Mouse (Mus musculus): ENCODE results near the gene Pde10a. TPM values are rescaled to one million over a fixed set of nuclear protein-coding genes. Genes with fewer than 3 reads are reported as not detected.

Gene Pde10a
- polyA plus RNA-seq, 1 experiment from 2014 or later: 3.1 TPM

DNA sequence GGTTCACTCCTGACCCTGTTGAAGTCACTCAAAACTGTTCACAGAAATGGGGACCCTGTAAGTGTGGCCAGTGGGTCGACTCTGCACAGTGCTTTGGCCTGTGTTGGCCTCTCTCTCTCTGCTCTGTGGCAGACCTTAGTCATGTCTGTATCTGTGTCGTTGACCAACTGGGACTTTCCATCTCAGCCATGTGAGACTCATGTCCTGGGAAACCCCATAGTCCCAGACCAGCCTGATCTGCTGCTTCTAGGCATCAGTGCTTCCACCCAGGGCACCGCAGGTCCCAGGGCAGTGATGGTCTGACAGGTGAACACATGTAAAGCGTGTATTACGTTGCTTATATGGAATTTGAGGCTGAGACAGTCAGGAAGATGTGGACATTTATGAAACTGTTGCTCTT lies 311.1 kb downstream of the Pde10a start:
- 84% methylated on average over 5 of the region's 5 CpGs for WGBS
- Histone ChIP-seq H3K4me1 (peaks cover 30% of the 10 kb centered on the region), H3K4me3 (no peak overlapping the region), H3K27me3 (ENCODE audit: poor library complexity, severe bottlenecking) (no peaks in the 10 kb centered on the region), H3K9me3 (no peaks in the 10 kb centered on the region), H3K27ac (no peak overlapping the region), H3K36me3 (replicated peaks) (no peaks in the 10 kb centered on the region)
- DNase-seq (ENCODE audit: extremely low spot score, low spot score): no peak

DNA sequence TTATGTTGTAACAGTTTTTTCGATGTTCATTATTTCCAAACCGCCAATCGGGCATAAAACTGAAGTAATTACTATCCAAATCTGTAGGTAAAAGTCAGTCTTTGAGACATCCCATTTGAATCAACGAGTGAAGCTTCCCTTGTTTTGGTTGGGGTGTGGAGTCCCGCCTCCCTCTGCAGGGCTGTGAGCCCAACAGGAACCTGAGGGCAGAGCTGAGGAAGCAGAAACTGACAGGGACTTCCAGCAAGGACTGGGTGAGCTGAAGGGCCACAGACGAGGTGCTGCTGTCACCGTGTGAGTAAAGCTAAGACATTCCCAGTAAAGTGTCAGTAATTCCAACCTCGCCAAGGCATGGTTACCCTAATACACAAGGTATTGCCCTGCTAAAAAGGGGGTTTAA lies 313.1 kb downstream of the Pde10a start:
- Histone ChIP-seq H3K27ac (no peak overlapping the region), H3K9me3 (no peaks in the 10 kb centered on the region), H3K4me3 (no peak overlapping the region), H3K4me1 (peaks cover 38% of the 10 kb centered on the region), H3K27me3 (ENCODE audit: poor library complexity, severe bottlenecking) (no peaks in the 10 kb centered on the region), H3K36me3 (replicated peaks) (no peaks in the 10 kb centered on the region)
- 55% methylated on average over 8 of the region's 8 CpGs for WGBS
- DNase-seq (ENCODE audit: extremely low spot score, low spot score): no peak

DNA sequence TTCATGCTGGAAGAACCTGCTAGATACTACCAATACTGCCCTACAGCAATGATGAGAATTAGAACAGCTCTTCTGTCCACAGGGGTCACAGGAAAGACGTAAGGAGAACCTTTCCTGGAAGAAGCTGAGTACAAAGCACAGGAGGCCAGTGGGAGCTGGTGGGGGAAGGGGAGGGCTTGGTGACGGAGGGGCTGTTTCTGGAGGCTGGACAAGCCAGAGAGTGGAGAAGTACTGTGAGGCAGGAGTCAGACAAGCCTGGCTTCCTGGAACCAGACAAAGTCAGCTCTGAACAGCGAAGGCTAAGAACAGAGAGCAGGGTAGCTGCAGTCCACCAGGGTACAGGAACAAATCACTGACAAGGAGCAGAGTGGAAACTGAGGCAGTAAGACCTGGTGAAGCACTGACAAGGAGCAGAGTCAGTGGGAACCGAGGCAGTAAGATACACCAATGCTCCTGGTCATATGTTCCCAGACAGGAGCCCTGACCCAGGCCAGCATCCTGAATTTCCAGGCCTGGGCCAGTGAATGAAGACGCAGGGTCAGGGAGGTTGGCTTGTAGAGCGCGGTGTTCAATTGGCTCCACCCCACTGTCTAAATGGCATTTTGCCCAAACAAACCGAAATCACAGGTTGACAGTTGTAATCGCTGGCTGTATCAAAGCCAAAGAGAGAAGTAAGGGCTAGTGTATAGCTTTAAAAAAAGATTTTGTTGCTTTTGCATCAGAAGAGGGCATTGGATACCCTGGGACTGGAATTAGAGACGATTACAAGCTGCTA lies 314.3 kb downstream of the Pde10a start:
- Histone ChIP-seq H3K27ac (0 out of 2 replicates have a peak overlapping the region, but pooled peaks have one; percentile 20), H3K36me3 (replicated peaks) (no peaks in the 10 kb centered on the region), H3K4me1 (peaks cover 36% of the 10 kb centered on the region), H3K9me3 (no peaks in the 10 kb centered on the region), H3K4me3 (no peak overlapping the region), H3K27me3 (ENCODE audit: poor library complexity, severe bottlenecking) (no peaks in the 10 kb centered on the region)
- DNase-seq (ENCODE audit: extremely low spot score, low spot score): no peak
- 81% methylated on average over 10 of the region's 10 CpGs for WGBS

DNA sequence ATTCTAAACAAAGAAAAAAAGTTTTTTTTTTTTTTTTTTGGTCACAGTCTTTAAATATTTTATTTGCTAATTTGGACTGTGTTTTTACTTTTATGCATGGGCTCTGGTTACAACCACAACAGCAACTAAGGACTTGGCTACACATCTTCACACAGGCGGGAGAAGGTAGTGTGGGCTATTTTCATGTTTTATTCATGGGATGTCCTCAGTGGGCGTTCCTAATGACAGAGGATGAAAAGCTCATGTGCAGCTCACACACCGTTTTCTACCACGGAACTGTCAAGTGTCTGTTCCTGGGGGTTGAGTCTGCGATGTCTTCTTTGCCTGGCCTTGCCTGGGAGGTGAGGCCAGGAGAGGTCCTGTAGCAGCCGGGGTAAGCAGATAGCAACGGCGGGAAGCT lies 315.9 kb downstream of the Pde10a start:
- H3K27ac ChIP-seq: no peak overlapping the region
- 78% methylated on average over 8 of the region's 8 CpGs for WGBS
- no peaks in the 10 kb centered on the region for H3K9me3 ChIP-seq
- H3K4me1 ChIP-seq: peaks cover 36% of the 10 kb centered on the region
- no peak for DNase-seq (ENCODE audit: extremely low spot score, low spot score)
- no peaks in the 10 kb centered on the region for H3K36me3 ChIP-seq (replicated peaks)
- H3K4me3 ChIP-seq: no peak overlapping the region
- H3K27me3 ChIP-seq (ENCODE audit: poor library complexity, severe bottlenecking): no peaks in the 10 kb centered on the region

DNA sequence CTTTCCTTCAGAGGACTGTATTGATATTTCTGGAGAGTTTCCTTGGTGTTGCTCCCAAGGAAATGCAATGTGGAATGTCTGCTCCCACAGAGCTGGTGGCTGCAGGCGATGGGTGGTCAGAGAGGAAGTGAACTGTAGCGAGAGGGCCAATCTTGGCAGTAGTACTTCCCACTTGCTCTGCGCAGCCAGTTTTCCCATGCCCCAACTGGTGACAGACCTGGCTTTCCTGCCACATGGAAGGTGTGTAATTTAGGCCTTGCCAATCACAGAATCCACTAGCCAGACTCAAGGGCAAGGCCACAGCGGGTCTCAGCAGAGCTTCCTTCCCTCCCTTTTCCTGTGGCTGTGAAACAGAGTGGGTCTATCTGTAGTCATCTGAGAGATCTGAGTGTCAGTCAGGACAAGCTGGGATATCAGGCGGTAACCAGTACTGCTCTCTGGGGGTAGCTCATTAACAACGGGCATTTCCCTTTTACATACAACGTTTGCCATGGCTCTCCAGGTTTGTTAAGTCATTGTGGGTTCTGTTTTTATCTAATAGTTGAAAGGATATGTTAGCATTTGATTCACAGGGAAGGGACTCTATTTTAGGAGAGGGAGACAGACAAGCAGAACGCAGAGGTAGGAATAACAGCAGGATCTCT lies 316.8 kb downstream of the Pde10a start:
- Histone ChIP-seq H3K4me3 (no peak overlapping the region), H3K36me3 (replicated peaks) (no peaks in the 10 kb centered on the region), H3K4me1 (peaks cover 36% of the 10 kb centered on the region), H3K9me3 (no peaks in the 10 kb centered on the region), H3K27me3 (ENCODE audit: poor library complexity, severe bottlenecking) (no peaks in the 10 kb centered on the region), H3K27ac (0 out of 2 replicates have a peak overlapping the region, but pooled peaks have one; percentile 30)
- DNase-seq (ENCODE audit: extremely low spot score, low spot score): no peak
- 81% methylated on average over 8 of the region's 8 CpGs for WGBS

DNA sequence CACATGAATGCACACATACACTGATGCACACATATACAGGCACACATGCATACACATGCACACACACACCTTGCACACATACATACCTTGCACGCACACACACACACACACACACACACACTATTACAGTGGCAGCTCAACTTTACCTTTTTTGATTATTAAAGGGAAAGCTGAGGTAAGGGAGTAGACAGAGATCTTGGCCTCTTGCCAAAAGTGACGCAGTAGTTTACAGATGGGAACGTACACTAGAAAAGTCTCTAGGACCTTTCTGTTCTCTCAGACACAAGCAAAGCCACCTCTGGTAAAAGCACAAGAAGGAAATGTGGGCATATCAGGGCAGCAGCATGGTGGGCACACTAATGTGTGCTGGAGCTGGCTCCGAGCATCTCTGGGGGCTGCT lies 317.5 kb downstream of the Pde10a start:
- Histone ChIP-seq H3K4me3 (no peak overlapping the region), H3K9me3 (no peaks in the 10 kb centered on the region), H3K27me3 (ENCODE audit: poor library complexity, severe bottlenecking) (no peaks in the 10 kb centered on the region), H3K27ac (no peak overlapping the region), H3K36me3 (replicated peaks) (no peaks in the 10 kb centered on the region), H3K4me1 (peaks cover 34% of the 10 kb centered on the region)
- WGBS: 89% methylated on average over 4 of the region's 4 CpGs
- DNase-seq (ENCODE audit: extremely low spot score, low spot score): no peak

DNA sequence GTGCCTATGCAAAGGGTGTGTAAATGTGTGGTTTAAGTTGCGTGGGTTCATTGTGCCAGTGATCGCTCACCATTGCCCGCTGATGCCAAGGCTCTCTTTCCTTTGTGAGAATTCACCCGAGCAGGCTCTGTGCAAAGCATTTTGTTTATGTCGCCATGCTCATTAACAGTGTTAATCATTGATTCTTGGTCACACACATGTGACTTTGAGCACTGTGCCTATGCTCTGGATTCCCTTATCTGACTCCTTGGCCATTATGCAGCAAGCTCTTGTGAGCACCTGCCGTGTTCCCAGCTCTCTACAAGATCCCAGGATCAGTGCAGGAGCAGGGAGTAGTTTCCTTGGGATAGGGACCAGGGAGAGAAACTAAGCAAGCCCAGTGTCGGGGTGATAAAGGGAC lies 318.8 kb downstream of the Pde10a start:
- no peak for DNase-seq (ENCODE audit: extremely low spot score, low spot score)
- WGBS: 90% methylated on average over 7 of the region's 7 CpGs
- Histone ChIP-seq H3K36me3 (replicated peaks) (no peaks in the 10 kb centered on the region), H3K27ac (no peak overlapping the region), H3K27me3 (ENCODE audit: poor library complexity, severe bottlenecking) (no peaks in the 10 kb centered on the region), H3K4me3 (no peak overlapping the region), H3K4me1 (peaks cover 23% of the 10 kb centered on the region), H3K9me3 (no peaks in the 10 kb centered on the region)

DNA sequence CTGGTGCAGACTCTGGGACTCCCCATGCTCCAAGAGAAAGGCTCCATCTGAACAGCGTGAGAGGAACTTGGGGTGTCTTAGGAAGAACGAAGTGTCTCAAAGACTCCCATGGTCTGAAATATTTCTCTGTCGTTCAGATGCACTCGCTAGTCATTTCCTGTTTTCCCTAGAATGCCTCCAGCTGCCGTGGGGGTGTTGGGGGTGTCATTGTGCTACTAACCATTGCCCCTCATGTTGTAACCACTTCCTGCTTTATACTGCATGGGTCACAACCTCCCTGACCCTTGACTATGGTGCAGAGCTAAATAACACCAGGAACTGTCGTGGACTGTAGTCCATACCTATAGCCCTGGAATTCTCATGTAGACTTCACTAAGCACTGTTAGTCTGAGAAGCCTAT lies 321.3 kb downstream of the Pde10a start:
- 83% methylated on average over 6 of the region's 6 CpGs for WGBS
- H3K9me3 ChIP-seq: no peaks in the 10 kb centered on the region

DNA sequence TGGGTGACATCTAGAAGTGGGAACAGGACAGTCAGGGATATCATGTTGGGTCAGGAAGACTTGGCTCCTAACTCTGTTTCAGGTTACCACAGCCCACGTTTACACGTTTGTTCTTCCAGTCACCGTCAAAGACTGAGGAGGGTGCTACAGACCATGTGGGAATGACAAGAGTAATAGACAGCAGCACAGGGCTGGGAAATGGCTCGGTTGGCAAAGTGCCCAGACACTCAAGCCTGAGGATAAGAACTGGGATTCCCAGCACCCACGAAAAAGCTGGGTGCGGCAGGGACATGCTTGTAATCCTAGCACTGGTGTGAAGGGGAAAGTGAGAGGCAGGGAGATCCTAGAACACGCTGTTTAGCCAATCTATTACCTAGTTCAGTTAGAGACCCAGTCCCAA lies 322.4 kb downstream of the Pde10a start:
- H3K4me1 ChIP-seq: 0 out of 2 replicates have a peak, but pooled peaks cover 3% of the 10 kb centered on the region

More for the DNA sequence above, 321.3 kb downstream of the Pde10a start:
- Histone ChIP-seq H3K36me3 (replicated peaks) (no peaks in the 10 kb centered on the region), H3K4me3 (no peak overlapping the region), H3K27ac (no peak overlapping the region), H3K4me1 (peaks cover 10% of the 10 kb centered on the region), H3K27me3 (ENCODE audit: poor library complexity, severe bottlenecking) (no peaks in the 10 kb centered on the region)
- no peak for DNase-seq (ENCODE audit: extremely low spot score, low spot score)

DNA sequence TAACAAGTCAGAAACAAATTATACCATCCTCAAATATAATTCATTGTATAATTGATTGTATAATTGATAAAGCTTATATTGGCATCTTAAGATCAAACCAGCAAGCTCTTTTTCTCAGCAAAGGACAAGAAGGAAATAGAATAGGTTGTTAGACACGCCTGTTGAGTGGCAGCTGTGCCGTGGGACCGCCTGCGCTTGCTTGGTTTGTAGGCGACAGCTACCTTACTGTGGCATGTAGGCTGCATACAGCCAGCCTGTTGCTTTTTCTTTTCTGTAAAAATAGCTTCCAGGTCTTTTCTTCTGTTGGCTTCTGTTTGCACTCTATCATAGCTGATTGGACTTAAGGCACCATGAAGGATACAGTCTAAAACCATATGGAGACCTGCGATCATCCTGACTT lies 326.7 kb downstream of the Pde10a start:
- Histone ChIP-seq H3K36me3 (replicated peaks) (no peaks in the 10 kb centered on the region), H3K4me3 (no peak overlapping the region), H3K4me1 (peaks cover 11% of the 10 kb centered on the region), H3K27ac (no peak overlapping the region), H3K9me3 (no peaks in the 10 kb centered on the region), H3K27me3 (ENCODE audit: poor library complexity, severe bottlenecking) (no peaks in the 10 kb centered on the region)
- 93% methylated on average over 6 of the region's 6 CpGs for WGBS
- DNase-seq (ENCODE audit: extremely low spot score, low spot score): no peak

More for the DNA sequence above, 322.4 kb downstream of the Pde10a start:
- Histone ChIP-seq H3K36me3 (replicated peaks) (no peaks in the 10 kb centered on the region), H3K9me3 (no peaks in the 10 kb centered on the region), H3K4me3 (no peak overlapping the region), H3K27ac (no peak overlapping the region), H3K27me3 (ENCODE audit: poor library complexity, severe bottlenecking) (no peaks in the 10 kb centered on the region)
- 92% methylated on average over 7 of the region's 7 CpGs for WGBS
- no peak for DNase-seq (ENCODE audit: extremely low spot score, low spot score)

DNA sequence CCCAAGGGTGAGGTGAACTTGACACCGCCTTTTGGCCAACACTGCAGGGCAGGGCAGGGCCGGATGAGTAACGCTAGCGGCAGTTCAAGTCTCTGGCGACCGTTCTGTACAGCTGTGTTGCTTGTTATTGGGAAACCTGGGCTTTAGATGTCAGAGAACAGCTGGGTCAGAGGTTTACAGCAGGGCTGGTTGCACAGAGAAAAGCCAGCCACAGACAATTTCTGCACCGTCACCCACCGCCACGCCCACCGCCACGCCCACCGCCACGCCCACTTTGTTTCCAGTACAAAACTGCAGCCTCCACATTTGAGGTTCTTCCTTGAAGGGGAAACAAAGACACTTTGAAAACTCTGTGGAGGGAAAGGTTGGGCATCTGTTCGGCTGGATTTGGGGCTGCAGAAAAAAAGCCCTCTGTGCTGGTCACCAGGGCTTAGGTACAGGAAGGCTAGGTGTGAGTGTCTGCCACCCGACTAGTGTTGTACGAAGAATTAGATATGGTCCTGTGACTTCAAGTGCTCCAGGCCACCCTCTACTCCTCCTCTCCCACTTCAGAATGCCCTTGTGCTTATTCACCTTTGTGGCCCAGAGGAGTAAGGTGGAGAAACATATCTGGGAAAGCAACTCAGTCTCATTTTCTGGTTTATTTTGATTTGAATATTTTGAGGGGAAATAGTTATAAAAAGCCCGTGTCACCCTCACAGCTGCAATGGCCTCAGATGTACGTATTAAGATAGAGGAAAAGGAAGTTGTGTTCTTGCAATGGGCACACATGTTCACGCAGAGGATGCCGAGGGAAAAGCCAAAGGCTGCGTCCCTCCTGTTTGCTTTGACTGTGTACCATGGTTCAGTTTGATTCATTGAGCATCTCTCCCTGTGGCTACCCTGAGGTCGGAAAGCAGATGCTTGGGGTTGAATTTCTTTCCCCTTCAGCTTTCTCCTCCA lies 331.5 kb downstream of the Pde10a start:
- Histone ChIP-seq H3K4me3 (peak overlapping the region; percentile 42), H3K27ac (peak overlapping the region; percentile 66)
- 40% methylated on average over 22 of the region's 22 CpGs for WGBS

DNA sequence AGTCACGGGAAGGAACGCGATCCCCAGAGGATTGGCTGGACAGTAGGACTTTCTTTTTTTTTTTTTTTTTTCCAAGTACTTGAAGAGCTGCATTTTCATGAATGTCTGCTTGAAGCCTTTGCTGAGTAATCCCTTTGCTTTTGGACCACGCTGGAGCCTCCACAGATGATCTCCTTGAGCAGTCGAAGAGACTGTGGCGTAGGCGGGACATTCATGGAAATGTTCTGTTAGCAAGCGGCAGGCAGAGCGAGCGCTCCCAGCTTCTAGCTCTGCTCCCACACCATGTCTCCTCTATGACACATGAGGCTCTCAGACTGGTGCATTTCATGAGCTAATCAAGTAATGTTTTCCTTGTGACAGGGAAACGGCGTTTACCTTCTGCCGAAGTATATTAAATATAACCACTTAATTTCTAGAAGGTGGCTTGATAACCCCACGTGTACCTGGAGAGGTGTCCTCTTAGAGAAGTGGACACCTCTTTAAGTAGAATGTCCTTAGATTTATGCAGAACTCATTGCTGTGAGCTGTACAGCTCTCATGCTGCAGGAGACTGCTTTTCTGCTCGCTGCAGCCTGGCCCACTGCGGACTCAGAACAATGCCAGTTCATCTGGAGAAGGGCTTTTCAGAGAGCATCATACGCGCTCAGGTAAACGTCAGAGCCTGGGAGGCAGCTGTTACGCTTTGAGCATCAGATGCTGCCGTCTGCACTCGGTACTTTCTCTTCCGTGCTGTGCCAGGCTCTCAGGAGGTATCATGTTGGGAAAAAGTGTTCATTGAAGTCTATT lies 333.7 kb downstream of the Pde10a start:
- no peak overlapping the region for H3K27ac ChIP-seq
- peaks cover 27% of the 10 kb centered on the region for H3K4me1 ChIP-seq
- H3K36me3 ChIP-seq (replicated peaks): no peaks in the 10 kb centered on the region
- no peaks in the 10 kb centered on the region for H3K27me3 ChIP-seq (ENCODE audit: poor library complexity, severe bottlenecking)
- 82% methylated on average over 23 of the region's 23 CpGs for WGBS
- DNase-seq (ENCODE audit: extremely low spot score, low spot score): no peak
- H3K4me3 ChIP-seq: no peak overlapping the region
- no peaks in the 10 kb centered on the region for H3K9me3 ChIP-seq

More for the DNA sequence above, 331.5 kb downstream of the Pde10a start:
- DNase-seq (ENCODE audit: extremely low spot score, low spot score): peak; percentile 81
- Histone ChIP-seq H3K27me3 (ENCODE audit: poor library complexity, severe bottlenecking) (no peaks in the 10 kb centered on the region), H3K9me3 (no peaks in the 10 kb centered on the region), H3K4me1 (peaks cover 21% of the 10 kb centered on the region), H3K36me3 (replicated peaks) (no peaks in the 10 kb centered on the region)

Measured in forebrain, embryonic 10.5 days (tissue).